Mouse (Mus musculus) C2C12 (cell line): ENCODE results near the gene Syt5. TPM values are rescaled to one million over a fixed set of nuclear protein-coding genes. Genes with fewer than 3 reads are reported as not detected.
"Not testable (repeated sequence)": the region's sequence is repeated elsewhere in the genome, so short reads cannot be mapped to it uniquely, and the experiment has no call there.

ENCODE experiments used
- H3K27me3 ChIP-seq: one replicate; pipeline ENCODE4 v1.6.1; 2011; ENCODE audit not compliant: control insufficient read depth, insufficient read depth, insufficient read length
- H3K36me3 ChIP-seq: one replicate; pipeline ENCODE4 v1.6.1; 2011; ENCODE audit not compliant: control insufficient read depth, insufficient read depth
- H3K4me3 ChIP-seq: one replicate; pipeline ENCODE4 v1.5.1; 2011; ENCODE audit warnings: mild to moderate bottlenecking, control low read depth; ENCODE audit not compliant: poor library complexity, insufficient read depth, severe bottlenecking
- H3K79me2 ChIP-seq: one replicate; pipeline ENCODE4 v1.6.1; 2011; ENCODE audit not compliant: control insufficient read depth, insufficient read depth
- H3K79me3 ChIP-seq: one replicate; pipeline ENCODE4 v1.6.1; 2011; ENCODE audit warnings: low read depth, control low read depth
- H3ac ChIP-seq: one replicate; pipeline ENCODE3; 2011; ENCODE audit warnings: low read depth; ENCODE audit not compliant: control insufficient read depth, insufficient read length
- CEBPB ChIP-seq: IDR thresholded peaks from one replicate; pipeline ENCODE4 v1.6.1; 2011; ENCODE audit warnings: low read depth, mild to moderate bottlenecking, control low read depth, moderate library complexity
- CTCF ChIP-seq: IDR thresholded peaks from one replicate; pipeline ENCODE4 v1.5.1; 2011; ENCODE audit not compliant: control insufficient read depth, insufficient read depth, insufficient read length
- FOSL1 ChIP-seq: IDR thresholded peaks from one replicate; pipeline ENCODE4 v1.8.0; 2011; ENCODE audit warnings: mild to moderate bottlenecking, low read length; ENCODE audit not compliant: poor library complexity, insufficient read depth, severe bottlenecking
- MAX ChIP-seq: IDR thresholded peaks from one replicate; pipeline ENCODE4 v1.6.1; 2011; ENCODE audit warnings: mild to moderate bottlenecking, control low read depth
- MYOD1 ChIP-seq: IDR thresholded peaks from one replicate; pipeline ENCODE4 v1.6.1; 2011; ENCODE audit warnings: low read depth; ENCODE audit not compliant: control insufficient read depth, insufficient read length
- MYOG ChIP-seq: IDR thresholded peaks from one replicate; pipeline ENCODE4 v1.6.1; 2011; ENCODE audit not compliant: control insufficient read depth, insufficient read length; ENCODE audit errors: extremely low read depth
- USF1 ChIP-seq: IDR thresholded peaks from one replicate; pipeline ENCODE4 v1.6.1; 2011; ENCODE audit warnings: low read depth, mild to moderate bottlenecking, control low read depth, moderate library complexity
- polyA plus RNA-seq: library from polyadenylated mRNA; unstranded; fragments of >200 nt; fragmentation: generic; extraction: Trizol; gene quantifications from one replicate; pipeline ENCODE4 v1.2.1, GENCODE M21; 2012; ENCODE audit warnings: missing spikeins

Gene Syt5
- polyA plus RNA-seq, 1 experiment: 0.11 TPM

GRCm38 (mm10) chr7:4537181-4537580, 10.2 kb downstream of the Syt5 start:
- Histone ChIP-seq H3K36me3 (no peaks in the 10 kb centered on the region), H3K79me3 (no peaks in the 10 kb centered on the region), H3K79me2 (no peaks in the 10 kb centered on the region), H3K27me3 (peaks cover 6% of the 10 kb centered on the region), H3K4me3 (no peak overlapping the region), H3ac (no peak overlapping the region)
- no peak for TF ChIP-seq FOSL1
- TF ChIP-seq MYOD1: no peak
- no peak for TF ChIP-seq MAX
- no peak for TF ChIP-seq MYOG
- no peak for TF ChIP-seq CTCF
- no peak for TF ChIP-seq CEBPB
- no peak for TF ChIP-seq USF1

- H3K79me2 ChIP-seq: no peaks in the 10 kb centered on the region
- H3ac ChIP-seq: no peak overlapping the region
- H3K4me3 ChIP-seq: no peak overlapping the region
- TF ChIP-seq USF1 (no peak), MYOD1 (no peak), CTCF (no peak)
- no peaks in the 10 kb centered on the region for H3K36me3 ChIP-seq
- H3K27me3 ChIP-seq: peaks cover 4% of the 10 kb centered on the region
- no peaks in the 10 kb centered on the region for H3K79me3 ChIP-seq
Measured at GRCm38 (mm10) chr7:4536369-4536768, 11.0 kb downstream of the Syt5 start.

GRCm38 (mm10) chr7:4532005-4532729, 15.2 kb downstream of the Syt5 start, which contains the start of gene Dnaaf3:
Dnaaf3 (minus strand) TSS chr7:4532453.
- Histone ChIP-seq H3K4me3 (no peak within 1 kb of the TSS), H3K27me3 (no peaks in the 10 kb centered on the region)
- no peak for TF ChIP-seq MAX
- no peak for TF ChIP-seq MYOD1
- TF ChIP-seq CEBPB: no peak
- no peak for TF ChIP-seq FOSL1
- TF ChIP-seq MYOG: no peak
- no peak for TF ChIP-seq USF1
- TF ChIP-seq CTCF: no peak

GRCm38 (mm10) chr7:4530166-4530565, 17.2 kb downstream of the Syt5 start:
- not testable (repeated sequence) for H3K27me3 ChIP-seq, H3K4me3 ChIP-seq, H3K36me3 ChIP-seq, H3ac ChIP-seq, H3K79me3 ChIP-seq, H3K79me2 ChIP-seq

More at GRCm38 (mm10) chr7:4532005-4532729, 15.2 kb downstream of the Syt5 start, which contains the start of gene Dnaaf3:
- no peaks in the 10 kb centered on the region for H3K36me3 ChIP-seq
- H3K79me2 ChIP-seq: no peaks in the 10 kb centered on the region
- H3K79me3 ChIP-seq: no peaks in the 10 kb centered on the region
- H3ac ChIP-seq: no peak within 1 kb of the TSS

GRCm38 (mm10) chr7:4527302-4527689, 20.0 kb downstream of the Syt5 start:
- no peaks in the 10 kb centered on the region for H3K36me3 ChIP-seq
- H3K27me3 ChIP-seq: no peaks in the 10 kb centered on the region
- H3K79me2 ChIP-seq: no peaks in the 10 kb centered on the region
- TF ChIP-seq FOSL1: no peak
- no peak for TF ChIP-seq CEBPB
- TF ChIP-seq USF1: no peak
- no peak for TF ChIP-seq MAX
- TF ChIP-seq MYOG: no peak
- no peak for TF ChIP-seq MYOD1
- no peak for TF ChIP-seq CTCF
- no peak overlapping the region for H3ac ChIP-seq
- H3K4me3 ChIP-seq: no peak overlapping the region
- no peaks in the 10 kb centered on the region for H3K79me3 ChIP-seq

GRCm38 (mm10) chr7:4526341-4527301, 20.7 kb downstream of the Syt5 start:
- H3K4me3 ChIP-seq: no peak overlapping the region
- TF ChIP-seq CEBPB: no peak
- peak; percentile 65 for TF ChIP-seq CTCF
- no peaks in the 10 kb centered on the region for H3K79me3 ChIP-seq
- no peaks in the 10 kb centered on the region for H3K36me3 ChIP-seq
- H3ac ChIP-seq: no peak overlapping the region
- no peaks in the 10 kb centered on the region for H3K27me3 ChIP-seq
- no peaks in the 10 kb centered on the region for H3K79me2 ChIP-seq
